In genomic region chr1:84350262-84350661, GRCm38 (mm10) we compare ENCODE assay signal across 17 mouse cellular contexts. TPM values are rescaled to one million over a fixed set of nuclear protein-coding genes. Genes with fewer than 3 reads are reported as not detected.
DNase-seq lines count a peak whose midpoint lies in the region; ATAC-seq and TF ChIP-seq lines count a peak whose summit lies in the region.
"Had no signal": no experiment of that assay in that cellular context is flagged by ENCODE, and none has a peak within 500 bp of the region (broad histone marks: within the 10 kb centered on the region; RNA-seq: fewer than 3 reads in every experiment).

No protein-coding gene starts in this region.

- H3K79me2 ChIP-seq in CH12.LX (replicated peaks; ENCODE audit: control insufficient read depth, extremely low read depth, insufficient read depth, poor library complexity, severe bottlenecking), result no peaks in the 10 kb centered on the region

- TF ChIP-seq EP300 in CH12.LX (IDR thresholded peaks at IDR 0.05; ENCODE audit: low read length), result no peak

- no peak overlapping the region for H3K4me2 ChIP-seq in CH12.LX (ENCODE audit: insufficient read depth, low read depth, poor library complexity, severe bottlenecking)
- H3K4me2 ChIP-seq in intestine, embryonic 15.5 days (replicated peaks), result no peak overlapping the region
- H3K4me2 ChIP-seq: embryonic facial prominence, embryonic 12.5 days; heart, embryonic 12.5 days; lung, embryonic 14.5 days; midbrain, embryonic 11.5 days had no signal

- in situ Hi-C loops in CH12.LX (cut with MboI; ENCODE audit: low pct_ligation_motif_present, low pct_unique_long_range_greater_than_20kb, low sequenced_read_pairs), result no loop called here

- dilution Hi-C loops in CH12.LX (cut with MboI; ENCODE audit: extremely low pct_ligation_motif_present, extremely low pct_unique_long_range_greater_than_20kb, low sequenced_read_pairs), result no loop called here

- peaks cover 0 to 10% of the 10 kb centered on the region in 2 experiments; a peak in 2 of 4 replicates for H3K4me1 ChIP-seq in CH12.LX (ENCODE audit: control insufficient read depth in 1 of 2, insufficient read depth in 2 of 2)
- no peaks in the 10 kb centered on the region for H3K4me1 ChIP-seq in intestine, embryonic 15.5 days (replicated peaks)
- H3K4me1 ChIP-seq: embryonic facial prominence, embryonic 12.5 days; heart, embryonic 12.5 days had no signal

- H3K36me3 ChIP-seq in CH12.LX (replicated peaks in 1 of 2; ENCODE audit: control insufficient read depth in 1 of 2, insufficient read depth in 1 of 2, low read length in 1 of 2), result no peaks in the 10 kb centered on the region
- no peaks in the 10 kb centered on the region for H3K36me3 ChIP-seq in intestine, embryonic 15.5 days
- H3K36me3 ChIP-seq: embryonic facial prominence, embryonic 12.5 days; heart, embryonic 12.5 days had no signal

- TF ChIP-seq CTCF in CH12.LX (conservative IDR thresholded peaks at IDR 0.05 in 1 of 2, IDR thresholded peaks at IDR 0.05 in 1 of 2; ENCODE audit: low read depth in 2 of 2, low read length in 2 of 2), result no peak

- no peak for TF ChIP-seq RAD21 in CH12.LX (IDR thresholded peaks at IDR 0.05; ENCODE audit: low read depth, low read length)

- H3K27ac ChIP-seq in CH12.LX (ENCODE audit: insufficient read depth, low read depth), result no peak overlapping the region
- H3K27ac ChIP-seq in intestine, embryonic 15.5 days, result no peak overlapping the region
- H3K27ac ChIP-seq: embryonic facial prominence, embryonic 12.5 days; kidney, postnatal 0 days had no signal

- WGBS in intestine, embryonic 15.5 days, result 94% methylated on average over 2 of the region's 2 CpGs

- no peaks in the 10 kb centered on the region for H3K27me3 ChIP-seq in CH12.LX (replicated peaks)
- H3K27me3 ChIP-seq in intestine, embryonic 15.5 days (replicated peaks), result no peaks in the 10 kb centered on the region
- H3K27me3 ChIP-seq: embryonic facial prominence, embryonic 12.5 days; heart, embryonic 12.5 days had no signal

- peak; percentile 37; the same call in 1 of the 2 replicates for ATAC-seq in intestine, embryonic 15.5 days
- ATAC-seq in erythroid progenitor cell, adult 5-6 weeks (replicated peaks; ENCODE audit: low FRiP score, poor library complexity, severe bottlenecking), result no peak

- no peaks in the 10 kb centered on the region for H3K9me3 ChIP-seq in CH12.LX (replicated peaks; ENCODE audit: low read length)
- H3K9me3 ChIP-seq in intestine, embryonic 15.5 days, result no peaks in the 10 kb centered on the region
- H3K9me3 ChIP-seq: embryonic facial prominence, embryonic 12.5 days; heart, embryonic 12.5 days had no signal

- no peak overlapping the region for H3K9ac ChIP-seq in CH12.LX (ENCODE audit: insufficient read depth, low read depth)
- no peak overlapping the region for H3K9ac ChIP-seq in intestine, embryonic 15.5 days
- H3K9ac ChIP-seq: embryonic facial prominence, embryonic 12.5 days; heart, embryonic 12.5 days; lung, embryonic 14.5 days had no signal

- DNase-seq in layer of hippocampus, adult 9-11 months, result peak; percentile 21
- no peak for DNase-seq in layer of hippocampus, postnatal 10 days (ENCODE audit: low spot score in 2 of 2)
- DNase-seq in CH12.LX (ENCODE audit: extremely low read depth), result peak; percentile 62
- DNase-seq in skeletal muscle tissue, adult 2 months (ENCODE audit: low read depth, low spot score), result peak; percentile 40
- no peak for DNase-seq in right cerebral cortex, adult 18-20 months
- DNase-seq: adrenal gland, postnatal 14 days; cerebellum, postnatal 25 days; gastrocnemius, postnatal 10 days; lung, embryonic 14.5 days; right cerebral cortex, postnatal 25 days; thymus, adult 18-20 months had no signal

- no peak for TF ChIP-seq POLR2A in CH12.LX (IDR thresholded peaks at IDR 0.05; ENCODE audit: low read depth, low read length)

- H3K4me3 ChIP-seq in CH12.LX (replicated peaks in 1 of 3; ENCODE audit: low read depth in 2 of 3, low read length in 2 of 3, poor library complexity in 1 of 3), result no peak overlapping the region
- no peak overlapping the region for H3K4me3 ChIP-seq in intestine, embryonic 15.5 days (replicated peaks)
- H3K4me3 ChIP-seq: embryonic facial prominence, embryonic 12.5 days; heart, embryonic 12.5 days had no signal

TF ChIP-seq in CH12.LX, 34 proteins besides CTCF, POLR2A, EP300 and RAD21:
- TF ChIP-seq SMC3 (IDR thresholded peaks at IDR 0.05; ENCODE audit: low read depth, low read length), result no peak
- no peak for TF ChIP-seq ZMIZ1 (IDR thresholded peaks at IDR 0.05; ENCODE audit: low read depth, low read length)
- TF ChIP-seq JUN (IDR thresholded peaks at IDR 0.05; ENCODE audit: insufficient read depth, low read depth, low read length), result no peak
- TF ChIP-seq USF2 (conservative IDR thresholded peaks at IDR 0.05; ENCODE audit: low read depth, low read length), result no peak
- TF ChIP-seq HCFC1 (IDR thresholded peaks at IDR 0.05; ENCODE audit: low read depth, low read length), result no peak
- TF ChIP-seq UBTF (IDR thresholded peaks at IDR 0.05; ENCODE audit: low read depth, low read length), result no peak
- no peak for TF ChIP-seq BHLHE40 (IDR thresholded peaks at IDR 0.05; ENCODE audit: low read depth, low read length)
- no peak for TF ChIP-seq SIN3A (IDR thresholded peaks at IDR 0.05; ENCODE audit: low read length)
- TF ChIP-seq NELFE (IDR thresholded peaks at IDR 0.05; ENCODE audit: low read depth, low read length), result no peak
- TF ChIP-seq ZNF384 (IDR thresholded peaks at IDR 0.05; ENCODE audit: low read depth, low read length), result no peak
- TF ChIP-seq PAX5 (IDR thresholded peaks at IDR 0.05; ENCODE audit: low read length), result no peak
- TF ChIP-seq MEF2A (IDR thresholded peaks at IDR 0.05; ENCODE audit: borderline replicate concordance, low read depth, low read length), result no peak
- no peak for TF ChIP-seq ZKSCAN1 (IDR thresholded peaks at IDR 0.05; ENCODE audit: borderline replicate concordance, low read depth, low read length)

RNA-seq across cellular contexts. Expression of gene Pid1, which starts 13.7 kb away (rescaled TPM):
- 10 to 100 TPM; 37.8 to 45.1 TPM for total RNA-seq in layer of hippocampus, postnatal 10 days (2021)
- total RNA-seq in CH12.LX (2012; rRNA removed) (not detected in 2 replicates), CH12.LX (2014; rRNA removed) (not detected in 2 replicates)
- polyA plus RNA-seq in CH12.LX (2012; ENCODE audit: insufficient read length, low read depth), result not detected in 2 replicates
- polyA plus RNA-seq in intestine, embryonic 15.5 days (2015; fragmentation: Nextera tagmentation; extraction: Ambion mirVana), result 21.3 and 22.0 TPM in 2 replicates
- 3.4 and 4.0 TPM in 2 replicates for total RNA-seq in erythroid progenitor cell, adult 5-6 weeks (2015; ENCODE audit: low replicate concordance)
- total RNA-seq in erythroid progenitor cell, adult 5-6 weeks (2017; ENCODE audit: low replicate concordance), result 1.2 and 7.3 TPM in 2 replicates

Comparison
In these comparisons a context has a peak if more than half of its experiments do, and no peak if none do; other contexts are left out.
1. DNase-seq: peak in layer of hippocampus, adult 9-11 months (single experiment), CH12.LX (single experiment) and skeletal muscle tissue, adult 2 months (single experiment); none in layer of hippocampus, postnatal 10 days (0 of 2) and right cerebral cortex, adult 18-20 months (single experiment).
2. RNA of gene Pid1, which starts 13.7 kb away (total RNA-seq): 37.8 to 45.1 TPM in layer of hippocampus, postnatal 10 days; 1.2 to 7.3 TPM in erythroid progenitor cell, adult 5-6 weeks and not detected in CH12.LX; every median in the first group is over 4 times any median in the second.